Mouse (Mus musculus) midbrain, postnatal 0 days (tissue): ENCODE data around the gene Ppat. TPM values are rescaled to one million over a fixed set of nuclear protein-coding genes. Genes with fewer than 3 reads are reported as not detected.

Source experiments
- ATAC-seq: fragments of 200-750 bp; cut with Nextera tagmentation; 2 replicates; pipeline ENCODE4 v1.8.0; 2017; ENCODE audit warnings: moderate number of reproducible peaks, mild to moderate bottlenecking, moderate TSS enrichment, moderate library complexity; ENCODE audit not compliant: low FRiP score
- DNase-seq: peaks from one replicate; pipeline ENCODE4 v3.0.0-alpha.2; 2015; ENCODE audit warnings: low spot score
- H3K27ac ChIP-seq: fragments of 300-500 bp; sonication (generic); 2 replicates; pipeline ENCODE4 v1.5.1; 2014; ENCODE audit warnings: low read depth, mild to moderate bottlenecking, low read length, mixed read lengths
- H3K27me3 ChIP-seq: fragments of 300-500 bp; sonication (generic); 2 replicates; pipeline ENCODE4 v1.6.1; 2014; ENCODE audit warnings: low read length, control low read depth, mixed read lengths; ENCODE audit not compliant: insufficient read depth
- H3K36me3 ChIP-seq: fragments of 300-500 bp; sonication (generic); 2 replicates; pipeline ENCODE4 v1.6.1; 2014; ENCODE audit warnings: low read length, control low read depth, mixed read lengths; ENCODE audit not compliant: insufficient read depth
- H3K4me1 ChIP-seq: fragments of 300-500 bp; sonication (generic); 2 replicates; pipeline ENCODE4 v1.6.1; 2014; ENCODE audit warnings: mild to moderate bottlenecking, control low read depth, antibody characterized with exemption, low read length, mixed read lengths; ENCODE audit not compliant: insufficient read depth
- H3K4me2 ChIP-seq: fragments of 300-500 bp; sonication (generic); 2 replicates; pipeline ENCODE4 v1.6.1; 2014; ENCODE audit warnings: low read depth, mild to moderate bottlenecking, low read length, mixed read lengths; ENCODE audit not compliant: poor library complexity, severe bottlenecking
- H3K4me3 ChIP-seq: fragments of 300-500 bp; sonication (generic); 2 replicates; pipeline ENCODE4 v1.5.1; 2014; ENCODE audit warnings: low read depth, mild to moderate bottlenecking, low read length, moderate library complexity
- H3K9ac ChIP-seq: fragments of 300-500 bp; sonication (generic); replicated peaks from 2 replicates; pipeline ENCODE4 v1.6.1; 2014; ENCODE audit warnings: mild to moderate bottlenecking, low read length, moderate library complexity, mixed read lengths; ENCODE audit not compliant: poor library complexity, severe bottlenecking
- H3K9me3 ChIP-seq: fragments of 300-500 bp; sonication (generic); 2 replicates; pipeline ENCODE4 v1.6.1; 2016; ENCODE audit warnings: low read length, control low read depth
- CTCF ChIP-seq: IDR thresholded peaks from 2 replicates; pipeline ENCODE4 v1.5.1; 2016; ENCODE audit warnings: antibody characterized with exemption, mild to moderate bottlenecking
- WGBS: fragments of 180-500 bp; shearing (Covaris S2); extraction: QIAGEN DNeasy Blood & Tissue Kit; methylation state at CpG from one replicate; pipeline ENCODE4 v1.1.7; 2014; 5-methylcytosine and 5-hydroxymethylcytosine counted together
- polyA plus RNA-seq: library from polyadenylated mRNA; unstranded; fragments of >200 nt; fragmentation: Nextera tagmentation; extraction: Ambion mirVana; gene quantifications from 2 replicates; pipeline ENCODE4 v1.2.1, GENCODE M21; 2015
- total RNA-seq: library from RNA; depleted of rRNA; stranded (reverse); fragments of >200 nt; gene quantifications from 2 replicates; pipeline ENCODE4 v1.2.3, GENCODE M21; 2014

Gene Ppat
- total and polyA plus RNA-seq, 2 experiments from 2014 or later: 8.2 to 14.0 TPM

GRCm38 (mm10) chr5:76945678-76946033 is 5.7 kb downstream of the Ppat start:
- ATAC-seq: no peak
- no peak for TF ChIP-seq CTCF
- Histone ChIP-seq H3K4me2 (no peak overlapping the region), H3K9me3 (no peaks in the 10 kb centered on the region), H3K36me3 (0 out of 2 replicates have a peak, but pooled peaks cover 2% of the 10 kb centered on the region), H3K27me3 (no peaks in the 10 kb centered on the region), H3K9ac (no peak overlapping the region), H3K4me3 (no peak overlapping the region), H3K4me1 (0 out of 2 replicates have a peak, but pooled peaks cover 3% of the 10 kb centered on the region), H3K27ac (no peak overlapping the region)
- DNase-seq: no peak
- 75% methylated on average over 2 of the region's 2 CpGs for WGBS

GRCm38 (mm10) chr5:76944965-76945677 is 6.3 kb downstream of the Ppat start:
- H3K27ac ChIP-seq: no peak overlapping the region
- H3K9me3 ChIP-seq: no peaks in the 10 kb centered on the region
- H3K36me3 ChIP-seq: 0 out of 2 replicates have a peak, but pooled peaks cover 2% of the 10 kb centered on the region
- ATAC-seq (no peak), DNase-seq (no peak)
- H3K9ac ChIP-seq: no peak overlapping the region
- no peak for TF ChIP-seq CTCF
- H3K27me3 ChIP-seq: no peaks in the 10 kb centered on the region
- H3K4me1 ChIP-seq: 0 out of 2 replicates have a peak, but pooled peaks cover 3% of the 10 kb centered on the region
- no peak overlapping the region for H3K4me3 ChIP-seq
- no peak overlapping the region for H3K4me2 ChIP-seq
- WGBS: 84% methylated on average over 6 of the region's 6 CpGs

- 92% methylated on average over 4 of the region's 4 CpGs for WGBS
- no peak for TF ChIP-seq CTCF
Observed at GRCm38 (mm10) chr5:76942505-76942904, 8.9 kb downstream of the Ppat start.

GRCm38 (mm10) chr5:76941975-76942374 is 9.4 kb downstream of the Ppat start:
- Histone ChIP-seq H3K4me2 (no peak overlapping the region), H3K4me3 (no peak overlapping the region), H3K27me3 (no peaks in the 10 kb centered on the region), H3K36me3 (no peaks in the 10 kb centered on the region), H3K9me3 (no peaks in the 10 kb centered on the region), H3K9ac (no peak overlapping the region), H3K4me1 (no peaks in the 10 kb centered on the region), H3K27ac (no peak overlapping the region)
- DNase-seq (no peak), ATAC-seq (no peak)
- 93% methylated on average over 4 of the region's 4 CpGs for WGBS
- no peak for TF ChIP-seq CTCF

More at GRCm38 (mm10) chr5:76942505-76942904, 8.9 kb downstream of the Ppat start:
- 0 out of 2 replicates have a peak, but pooled peaks cover 2% of the 10 kb centered on the region for H3K36me3 ChIP-seq
- H3K9me3 ChIP-seq: no peaks in the 10 kb centered on the region
- no peak overlapping the region for H3K9ac ChIP-seq
- DNase-seq (no peak), ATAC-seq (no peak)
- no peaks in the 10 kb centered on the region for H3K4me1 ChIP-seq
- no peak overlapping the region for H3K4me3 ChIP-seq
- no peaks in the 10 kb centered on the region for H3K27me3 ChIP-seq
- no peak overlapping the region for H3K27ac ChIP-seq
- H3K4me2 ChIP-seq: no peak overlapping the region

GRCm38 (mm10) chr5:76939717-76940116 is 11.7 kb downstream of the Ppat start:
- H3K4me3 ChIP-seq: no peak overlapping the region
- no peak for TF ChIP-seq CTCF
- H3K9ac ChIP-seq: no peak overlapping the region
- H3K27me3 ChIP-seq: no peaks in the 10 kb centered on the region
- H3K9me3 ChIP-seq: no peaks in the 10 kb centered on the region
- ATAC-seq (no peak), DNase-seq (no peak)
- WGBS: 97% methylated on average over 8 of the region's 8 CpGs
- no peak overlapping the region for H3K4me2 ChIP-seq
- no peaks in the 10 kb centered on the region for H3K4me1 ChIP-seq
- no peaks in the 10 kb centered on the region for H3K36me3 ChIP-seq
- no peak overlapping the region for H3K27ac ChIP-seq

GRCm38 (mm10) chr5:76929180-76929877 is 22.0 kb downstream of the Ppat start:
- no peak for ATAC-seq
- no peaks in the 10 kb centered on the region for H3K27me3 ChIP-seq
- H3K36me3 ChIP-seq: peaks cover 10% of the 10 kb centered on the region; the same call in 1 of the 2 replicates
- 88% methylated on average over 7 of the region's 7 CpGs for WGBS
- no peak for DNase-seq
- TF ChIP-seq CTCF: no peak
- H3K4me3 ChIP-seq: no peak overlapping the region
- no peaks in the 10 kb centered on the region for H3K9me3 ChIP-seq
- no peak overlapping the region for H3K4me2 ChIP-seq
- no peaks in the 10 kb centered on the region for H3K4me1 ChIP-seq
- no peak overlapping the region for H3K9ac ChIP-seq
- H3K27ac ChIP-seq: no peak overlapping the region
